Mouse (Mus musculus): ENCODE measurements around the gene Abi3bp. TPM values are rescaled to one million over a fixed set of nuclear protein-coding genes. Genes with fewer than 3 reads are reported as not detected.
A peak's percentile ranks its signal among the peaks of the same experiment; 100 is the strongest.

The Abi3bp gene
- total and polyA plus RNA-seq, 2 experiments from 2014 or later, result 0.16 to 1.0 TPM

DNA sequence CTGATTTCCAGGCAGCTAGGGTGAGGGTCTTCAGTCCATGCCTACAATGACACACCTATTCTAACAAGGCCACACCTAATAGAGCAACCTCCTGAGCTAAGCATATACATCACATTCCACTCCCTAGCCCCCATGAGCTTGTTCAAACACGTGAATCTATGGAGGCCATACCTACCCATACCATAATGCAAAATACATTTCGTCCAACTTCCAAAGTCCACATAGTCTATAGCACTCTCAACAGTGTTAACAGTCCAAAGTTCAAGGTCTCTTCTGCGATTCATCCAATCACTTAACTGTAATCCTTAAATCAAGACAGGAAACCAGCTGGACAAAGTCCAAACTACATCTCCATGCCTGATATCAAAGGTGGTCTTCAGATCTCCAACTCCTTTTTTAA, 232.4 kb downstream of the Abi3bp start:
- Histone ChIP-seq H3K27me3 (ENCODE audit: insufficient read depth, low read length) (no peaks in the 10 kb centered on the region), H3K36me3 (ENCODE audit: insufficient read depth, low read length) (peaks cover 33% of the 10 kb centered on the region), H3K4me1 (ENCODE audit: insufficient read depth, low read length) (no peaks in the 10 kb centered on the region), H3K27ac (no peak overlapping the region), H3K4me2 (ENCODE audit: low read depth, low read length) (no peak overlapping the region), H3K9ac (replicated peaks; ENCODE audit: low read length) (no peak overlapping the region), H3K9me3 (ENCODE audit: low read length) (no peaks in the 10 kb centered on the region), H3K4me3 (ENCODE audit: low read length) (no peak overlapping the region)
- no peak for TF ChIP-seq CTCF (IDR thresholded peaks at IDR 0.05; ENCODE audit: low read depth)
- 95% methylated on average over 3 of the region's 3 CpGs for WGBS
- ATAC-seq, result no peak
- no peak for DNase-seq (ENCODE audit: low spot score)

DNA sequence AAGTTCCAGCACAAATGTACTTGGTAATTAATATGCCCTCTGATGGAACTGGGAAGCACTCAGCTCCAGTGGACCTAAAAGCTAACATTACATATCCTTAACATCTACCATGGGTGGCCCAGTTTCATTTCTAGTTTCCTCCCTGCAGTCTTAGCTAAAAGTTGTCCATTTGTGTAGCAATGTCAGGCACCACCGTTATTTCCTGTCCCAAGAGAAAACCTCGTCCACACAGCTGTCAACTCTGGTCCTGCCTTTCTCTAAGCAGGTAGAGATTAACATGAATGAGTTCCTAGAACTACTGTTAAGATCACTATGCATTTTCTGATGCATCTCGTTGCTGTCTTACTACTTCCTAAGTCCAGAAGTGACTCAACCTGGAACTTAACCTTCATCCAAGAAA, 237.9 kb downstream of the Abi3bp start:
- peak overlapping the region; percentile 82; the same call in 1 of the 2 replicates for H3K4me3 ChIP-seq (ENCODE audit: low read length)
- ATAC-seq (no peak), DNase-seq (ENCODE audit: low spot score) (no peak)
- H3K4me2 ChIP-seq (ENCODE audit: low read depth, low read length), result peak overlapping the region; percentile 79
- H3K4me1 ChIP-seq (ENCODE audit: insufficient read depth, low read length), result 0 out of 2 replicates have a peak, but pooled peaks cover 5% of the 10 kb centered on the region
- H3K9ac ChIP-seq (replicated peaks; ENCODE audit: low read length), result no peak overlapping the region
- H3K9me3 ChIP-seq (ENCODE audit: low read length), result no peaks in the 10 kb centered on the region
- H3K36me3 ChIP-seq (ENCODE audit: insufficient read depth, low read length), result peaks cover 7% of the 10 kb centered on the region
- no peak for TF ChIP-seq CTCF (IDR thresholded peaks at IDR 0.05; ENCODE audit: low read depth)
- H3K27ac ChIP-seq, result no peak overlapping the region
- 65% methylated on average over 3 of the region's 3 CpGs for WGBS
- no peaks in the 10 kb centered on the region for H3K27me3 ChIP-seq (ENCODE audit: insufficient read depth, low read length)

DNA sequence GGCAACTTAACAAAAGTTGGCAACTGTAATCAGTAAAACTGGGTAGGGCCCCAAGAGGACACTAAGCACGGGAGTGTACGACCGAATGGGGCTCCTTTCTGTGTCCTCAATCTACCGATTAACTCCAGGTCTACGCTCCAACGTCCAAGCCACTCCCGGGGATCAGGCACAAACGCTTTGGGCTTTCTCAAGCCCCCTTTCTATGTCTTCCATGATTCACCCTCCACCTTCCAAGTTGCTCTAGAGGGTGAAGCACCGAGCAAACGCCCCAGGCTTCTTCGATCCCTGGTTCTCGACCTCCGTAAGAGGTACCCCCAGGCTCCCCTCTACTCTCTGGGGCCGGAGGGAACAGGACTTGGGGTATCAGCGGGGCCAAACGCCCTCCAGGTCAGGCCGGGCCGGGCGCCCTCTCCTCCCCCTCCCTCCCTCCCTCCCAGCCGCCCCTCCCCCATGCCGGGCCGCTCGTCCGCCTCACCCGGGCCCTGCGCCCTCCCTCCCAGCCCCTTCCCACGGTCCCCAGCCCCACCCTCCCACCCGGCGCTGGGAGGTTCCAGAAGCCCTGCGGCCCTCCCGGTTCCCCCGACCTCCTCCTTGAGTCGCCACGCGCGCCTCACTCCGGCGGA, 239.0 kb downstream of the Abi3bp start:
- Histone ChIP-seq H3K4me3 (ENCODE audit: low read length) (peak overlapping the region; percentile 82), H3K27me3 (ENCODE audit: insufficient read depth, low read length) (no peaks in the 10 kb centered on the region), H3K9ac (replicated peaks; ENCODE audit: low read length) (peak overlapping the region; percentile 80), H3K9me3 (ENCODE audit: low read length) (no peaks in the 10 kb centered on the region), H3K27ac (peak overlapping the region; percentile 96), H3K4me1 (ENCODE audit: insufficient read depth, low read length) (0 out of 2 replicates have a peak, but pooled peaks cover 5% of the 10 kb centered on the region), H3K36me3 (ENCODE audit: insufficient read depth, low read length) (no peaks in the 10 kb centered on the region), H3K4me2 (ENCODE audit: low read depth, low read length) (peak overlapping the region; percentile 79)
- WGBS, result under 1% methylated on average over 33 of the region's 38 CpGs
- TF ChIP-seq CTCF (IDR thresholded peaks at IDR 0.05; ENCODE audit: low read depth), result no peak
- ATAC-seq, result peak; percentile 75
- DNase-seq (ENCODE audit: low spot score), result peak; percentile 16

DNA sequence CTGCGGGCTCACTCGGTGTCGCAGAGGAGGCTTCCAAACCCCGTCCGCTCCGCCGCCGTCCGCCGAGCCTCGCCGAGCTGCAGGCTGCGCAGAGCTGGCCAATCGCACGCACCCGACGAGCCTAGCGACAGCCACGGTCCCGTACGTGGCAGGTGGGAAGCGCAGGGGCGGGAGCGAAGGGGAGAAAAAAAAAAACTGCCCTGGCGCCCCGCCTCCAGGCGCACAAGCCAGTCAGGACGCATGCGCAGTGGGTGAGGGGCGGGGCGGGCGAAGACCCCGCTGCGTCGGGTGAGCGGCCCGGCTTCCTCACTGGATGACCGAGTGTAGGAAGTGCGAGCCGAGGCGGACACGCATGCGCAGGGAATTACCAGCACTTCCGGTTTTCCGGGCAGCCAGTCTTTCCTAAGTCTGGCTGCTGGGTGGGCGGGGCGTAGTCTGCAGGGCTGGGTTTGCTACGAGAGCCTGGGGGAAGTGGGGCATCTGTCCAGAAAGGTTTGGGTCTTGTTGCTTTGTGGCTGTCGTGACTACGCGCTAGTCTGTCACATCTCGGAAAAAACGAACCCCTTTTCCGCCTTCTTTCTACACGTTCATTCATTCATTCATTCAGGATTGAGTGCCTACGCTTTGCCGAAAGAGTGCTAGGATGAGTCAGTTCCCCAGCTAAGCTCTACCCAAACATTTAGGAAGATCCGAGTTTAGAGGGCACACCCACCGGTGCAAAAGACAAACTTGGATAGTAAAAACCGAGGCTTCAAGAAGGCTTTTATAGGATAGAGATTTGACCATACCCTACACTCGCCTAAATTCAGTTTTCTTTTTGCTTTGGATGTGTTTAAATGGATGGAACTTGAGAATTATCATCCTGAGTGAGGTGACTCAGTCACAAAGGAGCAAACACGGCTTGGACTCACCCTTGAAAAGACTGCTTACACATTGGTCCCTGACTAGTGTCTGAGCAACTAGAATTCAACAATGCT, 239.8 kb downstream of the Abi3bp start, which contains the start of gene Tfg:
Gene Tfg, minus strand, starts transcription at position 227 of the 977 bp plus-strand sequence.
- DNase-seq (ENCODE audit: low spot score), result peak; percentile 100
- peak within 1 kb of the TSS; percentile 82 for H3K4me3 ChIP-seq (ENCODE audit: low read length)
- 0 out of 2 replicates have a peak, but pooled peaks cover 5% of the 10 kb centered on the region for H3K4me1 ChIP-seq (ENCODE audit: insufficient read depth, low read length)
- no peaks in the 10 kb centered on the region for H3K9me3 ChIP-seq (ENCODE audit: low read length)
- no peak for TF ChIP-seq CTCF (IDR thresholded peaks at IDR 0.05; ENCODE audit: low read depth)
- no peaks in the 10 kb centered on the region for H3K36me3 ChIP-seq (ENCODE audit: insufficient read depth, low read length)
- peak within 1 kb of the TSS; percentile 96 for H3K27ac ChIP-seq
- H3K4me2 ChIP-seq (ENCODE audit: low read depth, low read length), result peak within 1 kb of the TSS; percentile 79
- under 1% methylated on average over 59 of the region's 62 CpGs for WGBS
- H3K9ac ChIP-seq (replicated peaks; ENCODE audit: low read length), result peak within 1 kb of the TSS; percentile 80
- H3K27me3 ChIP-seq (ENCODE audit: insufficient read depth, low read length), result no peaks in the 10 kb centered on the region
- ATAC-seq, result peak; percentile 99

DNA sequence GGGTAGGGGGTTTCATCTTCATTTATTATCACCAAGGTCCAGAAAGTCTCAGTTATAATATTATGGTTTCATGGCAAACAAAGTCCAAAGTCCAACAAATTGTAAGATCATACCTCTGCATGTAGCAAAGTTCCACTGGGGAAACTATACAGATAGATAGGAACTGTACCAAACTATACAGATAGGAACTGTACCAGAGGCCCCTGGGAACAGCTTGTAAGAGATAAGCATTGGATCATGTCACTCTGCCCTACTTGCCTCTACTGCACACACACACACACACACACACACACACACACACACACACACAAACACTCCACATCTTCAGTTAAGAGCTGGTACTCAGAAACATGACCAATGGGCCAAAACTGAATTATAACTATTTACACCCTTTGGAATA, 241.4 kb downstream of the Abi3bp start:
- Histone ChIP-seq H3K9ac (replicated peaks; ENCODE audit: low read length) (no peak overlapping the region), H3K27me3 (ENCODE audit: insufficient read depth, low read length) (no peaks in the 10 kb centered on the region), H3K4me1 (ENCODE audit: insufficient read depth, low read length) (0 out of 2 replicates have a peak, but pooled peaks cover 5% of the 10 kb centered on the region), H3K4me2 (ENCODE audit: low read depth, low read length) (no peak overlapping the region), H3K36me3 (ENCODE audit: insufficient read depth, low read length) (no peaks in the 10 kb centered on the region), H3K27ac (no peak overlapping the region), H3K9me3 (ENCODE audit: low read length) (no peaks in the 10 kb centered on the region), H3K4me3 (ENCODE audit: low read length) (no peak overlapping the region)
- DNase-seq (ENCODE audit: low spot score), result no peak
- no peak for TF ChIP-seq CTCF (IDR thresholded peaks at IDR 0.05; ENCODE audit: low read depth)
- no peak for ATAC-seq

DNA sequence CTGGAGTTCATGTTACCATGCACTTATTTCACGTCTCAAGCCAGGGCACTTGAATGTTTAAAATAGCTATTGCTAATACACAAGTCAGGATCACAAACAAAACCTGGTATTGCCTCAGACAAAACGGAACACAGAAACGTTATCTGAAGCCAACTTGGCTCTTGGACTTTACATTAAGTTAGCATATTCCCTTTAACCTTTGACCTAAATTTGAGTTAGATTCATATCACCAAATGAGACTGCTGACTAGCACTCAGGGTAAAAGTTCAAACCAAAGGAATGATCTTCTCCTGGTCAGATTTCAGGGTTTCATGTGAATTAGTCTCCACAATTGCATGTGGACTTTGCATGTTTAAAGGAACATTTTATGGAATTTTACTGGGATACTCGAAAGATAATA, 244.7 kb downstream of the Abi3bp start:
- 68% methylated on average over 4 of the region's 4 CpGs for WGBS
- no peaks in the 10 kb centered on the region for H3K9me3 ChIP-seq (ENCODE audit: low read length)
- no peaks in the 10 kb centered on the region for H3K27me3 ChIP-seq (ENCODE audit: insufficient read depth, low read length)
- H3K4me1 ChIP-seq (ENCODE audit: insufficient read depth, low read length), result no peaks in the 10 kb centered on the region
- no peak overlapping the region for H3K4me3 ChIP-seq (ENCODE audit: low read length)
- ATAC-seq (no peak), DNase-seq (ENCODE audit: low spot score) (no peak)
- no peak overlapping the region for H3K9ac ChIP-seq (replicated peaks; ENCODE audit: low read length)
- no peak overlapping the region for H3K27ac ChIP-seq
- no peak for TF ChIP-seq CTCF (IDR thresholded peaks at IDR 0.05; ENCODE audit: low read depth)
- H3K4me2 ChIP-seq (ENCODE audit: low read depth, low read length), result no peak overlapping the region
- no peaks in the 10 kb centered on the region for H3K36me3 ChIP-seq (ENCODE audit: insufficient read depth, low read length)
